Mouse (Mus musculus): Measurements from ENCODE around the gene Sh3bp4.

Gene Sh3bp4

GRCm38 (mm10) chr1:89184111-89184785, 114.0 kb downstream of the Sh3bp4 start:
- DNase-seq (ENCODE audit: low read depth, low spot score), result no peak

- no peak for DNase-seq (ENCODE audit: low read depth, low spot score)
These were observed 114.6 kb downstream of the Sh3bp4 start for GRCm38 (mm10) chr1:89184839-89185238.

- no peak for DNase-seq (ENCODE audit: low read depth, low spot score)
These were observed 117.2 kb downstream of the Sh3bp4 start for GRCm38 (mm10) chr1:89187441-89187840.

DNA sequence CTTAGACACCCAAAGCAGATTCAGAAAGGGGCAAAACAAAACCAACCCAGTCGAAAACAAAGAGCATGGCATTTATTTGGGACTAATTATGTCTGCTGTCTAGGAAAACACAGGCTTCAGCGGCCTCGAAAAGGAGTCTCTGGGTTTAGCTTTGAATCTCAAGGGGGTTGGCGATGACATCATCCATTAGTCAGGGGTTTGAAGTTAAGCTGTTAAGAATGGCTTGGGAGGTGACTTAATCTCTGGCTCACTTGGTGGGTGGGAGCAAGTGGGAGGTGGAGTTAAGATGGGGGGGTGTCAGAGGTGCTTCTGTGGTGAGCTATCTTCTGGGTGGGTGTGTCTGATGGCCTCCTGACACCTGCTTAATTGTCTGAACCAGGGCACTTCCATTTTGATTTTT, 117.9 kb downstream of the Sh3bp4 start:
- DNase-seq (ENCODE audit: low read depth, low spot score), result no peak

- DNase-seq (ENCODE audit: low read depth, low spot score), result no peak
These were observed 119.0 kb downstream of the Sh3bp4 start for GRCm38 (mm10) chr1:89189204-89189603.

DNA sequence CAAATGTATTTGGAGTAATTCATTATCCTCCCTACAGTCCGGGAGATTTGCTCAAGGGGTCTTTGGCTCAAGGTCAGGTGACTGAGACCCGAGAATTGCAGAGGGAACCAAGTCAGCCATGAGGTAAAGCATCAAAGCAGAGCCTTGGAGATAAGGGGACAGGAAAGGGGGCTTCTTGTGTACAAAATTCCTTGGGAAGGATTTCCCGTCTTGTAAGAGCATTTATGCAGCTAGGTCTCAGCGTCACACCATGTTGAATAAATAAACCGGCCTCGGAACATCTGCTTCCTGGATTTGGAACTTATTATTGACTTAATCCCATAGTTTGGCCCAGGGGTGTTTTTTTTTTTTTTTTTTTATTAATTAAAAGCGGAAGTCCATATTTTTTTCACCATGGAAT, 120.4 kb downstream of the Sh3bp4 start:
- DNase-seq (ENCODE audit: low read depth, low spot score), result no peak

DNA sequence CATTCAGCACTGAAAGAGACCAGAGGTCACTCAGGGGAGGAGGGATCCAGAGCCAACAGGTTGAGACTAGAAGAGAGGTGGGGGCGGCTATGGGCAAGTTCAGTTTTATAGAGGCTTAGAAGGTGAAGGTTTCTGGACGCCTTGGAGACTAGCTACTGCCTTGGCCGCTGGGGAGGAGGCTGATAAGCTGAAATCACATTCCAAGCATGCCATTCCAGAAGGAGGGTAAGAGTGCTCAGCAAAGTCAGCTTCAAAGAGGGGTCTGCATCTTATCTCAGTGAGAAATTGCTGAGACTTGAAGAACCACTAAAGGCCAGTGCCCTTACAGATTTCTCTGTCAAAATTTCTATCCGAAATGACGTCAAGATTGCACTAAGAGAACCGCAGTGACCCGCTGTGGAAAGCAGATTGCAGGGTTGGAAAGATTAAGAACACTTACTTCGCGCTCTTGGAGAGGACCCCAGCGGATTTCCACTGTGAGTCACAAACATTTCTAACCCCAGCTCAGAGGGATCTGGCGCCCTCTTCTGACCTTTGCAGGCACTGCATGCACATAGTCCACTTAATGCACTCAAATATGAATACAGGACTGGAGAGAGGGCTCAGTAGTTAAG, 121.0 kb downstream of the Sh3bp4 start:
- no peak for DNase-seq (ENCODE audit: low read depth, low spot score)

- no peak for DNase-seq (ENCODE audit: low read depth, low spot score)
These were observed 122.5 kb downstream of the Sh3bp4 start for GRCm38 (mm10) chr1:89192536-89193220.

DNA sequence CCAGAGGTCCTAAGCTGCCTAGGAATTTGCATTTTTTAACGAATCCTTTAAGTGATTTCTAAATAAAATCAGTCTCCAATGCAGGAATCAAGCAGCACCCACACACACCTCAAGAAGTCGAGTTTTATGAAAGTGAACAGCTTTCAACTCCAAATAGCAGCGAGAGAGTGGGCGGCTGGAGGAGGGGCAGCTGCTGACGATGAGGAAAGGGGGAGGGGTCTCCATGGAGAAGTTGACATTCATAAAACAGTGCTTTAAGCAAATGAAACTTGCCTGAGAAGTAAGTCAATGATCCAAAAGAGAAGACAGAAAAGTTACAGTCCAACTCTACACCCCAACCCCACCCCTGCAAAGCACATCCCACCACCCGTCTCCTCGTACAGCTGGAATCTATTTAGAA, 123.4 kb downstream of the Sh3bp4 start:
- DNase-seq (ENCODE audit: low read depth, low spot score), result no peak

DNA sequence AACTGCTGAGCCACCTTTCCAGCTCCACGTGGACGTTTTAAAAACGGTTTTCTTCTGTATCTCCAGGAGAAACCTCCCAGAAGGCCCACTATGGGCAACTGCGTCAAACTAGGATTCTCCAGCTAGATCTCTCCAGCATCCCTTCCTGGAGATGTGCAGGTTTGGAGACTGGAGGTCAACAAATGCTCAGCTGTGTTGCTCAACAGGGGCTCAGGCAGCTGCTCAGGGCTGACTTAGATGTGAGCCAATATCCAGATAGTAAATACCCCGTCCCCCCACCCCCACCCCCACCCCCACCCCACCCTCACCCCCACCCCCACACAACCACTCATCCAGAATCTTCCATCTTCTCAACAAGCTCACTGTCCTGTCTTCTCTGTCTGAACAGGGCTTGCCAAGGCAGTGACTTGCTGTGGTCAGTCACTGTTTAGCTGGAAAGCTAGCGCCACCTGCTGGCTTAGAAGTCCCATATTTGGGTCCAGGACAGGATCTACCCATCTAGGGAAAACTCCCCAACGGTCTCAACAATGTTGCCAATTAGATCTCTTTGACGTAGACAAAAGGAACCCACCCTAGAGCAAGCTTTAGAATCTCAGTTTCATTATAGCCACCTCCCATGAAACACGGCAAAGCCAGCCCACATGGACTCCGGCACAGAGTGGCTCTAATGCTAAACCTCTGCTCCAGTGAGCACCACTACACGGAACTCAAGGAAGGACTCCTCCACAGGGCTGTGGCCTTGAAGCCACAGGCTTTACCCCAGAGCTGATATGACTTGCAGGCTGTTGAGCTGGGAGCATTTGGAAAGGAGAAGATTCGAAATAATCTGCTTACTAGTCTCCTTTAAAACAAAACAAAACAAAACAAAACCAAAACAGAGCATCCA, 125.9 kb downstream of the Sh3bp4 start:
- no peak for DNase-seq (ENCODE audit: low read depth, low spot score)
